ENCODE assay signal across 11 mouse cellular contexts in genomic region chr9:27515427-27516110, GRCm38 (mm10).
"Had no signal": no experiment of that assay in that cellular context is flagged by ENCODE, and none has a peak within 500 bp of the region (broad histone marks: within the 10 kb centered on the region; RNA-seq: fewer than 3 reads in every experiment).

No protein-coding gene starts in this region.

- DNase-seq: kidney, adult 18-20 months; kidney, adult 9 months; kidney, postnatal 25 days; layer of hippocampus, adult 9-11 months; liver, postnatal 0 days; lung, postnatal 14 days; lung, postnatal 4 days; midbrain, embryonic 14.5 days; right cerebral cortex, postnatal 4 days; thymus, postnatal 25 days had no signal

- ATAC-seq: intestine, embryonic 16.5 days; liver, postnatal 0 days had no signal
